Mouse (Mus musculus) mouse trophoblast stem cell (cell line): ENCODE measurements around the gene Klk8.

Experiments
- in situ Hi-C, 2 experiments: fragments of 300-500 bp; cut with MseI, MboI; formaldehyde crosslinking; loops; 2 replicates in 1 of 2; 3 replicates in 1 of 2; pipeline ENCODE4 v1.15.1; 2025

Klk8 gene

GRCm38 (mm10) chr7:43789295-43789694 lies 8.1 kb upstream of the Klk8 start:
- in situ Hi-C loops = loop anchor here in 1 of 2 experiments (10.0 kb wide), 2 partner anchors 104 to 106 kb away; no protein-coding TSS in a partner anchor

DNA sequence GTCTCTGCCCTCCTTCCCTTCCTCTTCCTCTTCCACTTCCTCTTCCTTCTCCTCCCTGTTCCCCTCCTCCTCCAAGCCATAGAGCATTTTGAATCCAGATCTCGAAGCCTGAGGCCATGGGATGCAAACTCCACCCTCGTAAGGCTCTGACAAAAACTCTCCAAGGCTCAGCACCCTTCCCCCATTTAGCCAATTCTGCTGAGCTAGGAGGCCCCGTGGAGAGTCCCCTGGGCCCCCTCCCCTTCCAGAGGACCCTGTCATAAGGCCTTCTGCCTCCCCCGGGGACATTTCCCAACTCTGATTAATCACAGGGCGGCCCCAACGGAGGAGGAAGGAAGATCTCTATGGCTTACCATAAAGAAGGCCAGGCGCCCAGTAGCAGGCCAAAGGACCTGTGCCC lies 5.8 kb upstream of the Klk8 start, which contains the start of gene Klk9:
Gene Klk9, plus strand, starts transcription at position 301 of the 400 bp plus-strand sequence.
- in situ Hi-C loops = no loop called here

DNA sequence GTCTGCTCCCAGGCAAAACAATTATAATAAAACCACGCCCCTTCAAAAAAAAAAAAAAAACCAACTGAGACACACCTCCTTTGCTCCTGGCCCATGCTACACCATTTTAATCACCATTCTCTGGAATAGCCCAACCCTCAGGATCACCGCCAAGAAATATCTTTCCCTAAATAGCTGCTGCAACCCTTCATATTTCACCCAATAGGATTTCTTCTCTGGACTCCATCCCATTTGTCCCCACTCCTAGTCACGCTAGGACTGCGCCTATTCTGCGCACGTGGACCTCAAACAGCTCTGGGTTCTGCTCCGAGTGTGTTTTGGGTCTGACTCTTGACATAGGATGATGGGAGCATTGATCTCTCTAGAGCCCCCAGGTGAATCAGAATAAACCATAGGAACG lies 1.0 kb upstream of the Klk8 start:
- in situ Hi-C loops = no loop called here

DNA sequence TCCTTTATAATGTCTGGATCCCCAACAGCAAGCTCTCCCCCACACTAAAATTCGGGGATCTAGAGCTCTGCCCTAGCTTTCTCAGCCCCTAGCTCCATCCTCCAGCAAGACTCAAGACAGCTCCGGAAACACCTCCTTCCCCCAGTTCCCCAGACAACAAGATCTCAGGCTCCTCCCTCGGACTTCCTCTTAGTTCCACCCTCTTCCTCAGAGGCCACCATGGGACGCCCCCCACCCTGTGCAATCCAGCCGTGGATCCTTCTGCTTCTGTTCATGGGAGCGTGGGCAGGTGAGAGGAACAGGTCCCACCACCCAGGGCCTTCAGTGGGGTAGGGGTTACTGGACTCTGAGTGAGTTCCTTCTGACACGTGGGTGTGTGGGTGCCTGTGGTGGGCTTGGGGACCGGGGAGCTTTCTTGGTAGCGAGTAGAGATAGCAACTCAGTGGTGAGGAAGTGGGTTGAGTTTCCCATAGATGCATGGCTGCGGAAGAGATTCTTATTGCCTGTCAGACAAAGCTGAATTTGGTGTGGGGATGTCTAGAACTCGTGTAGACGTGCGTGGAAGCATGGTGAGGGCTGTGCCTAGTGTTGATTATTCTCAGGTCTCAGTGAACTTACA lies 576 bp downstream of the Klk8 start:
- in situ Hi-C loops = no loop called here

DNA sequence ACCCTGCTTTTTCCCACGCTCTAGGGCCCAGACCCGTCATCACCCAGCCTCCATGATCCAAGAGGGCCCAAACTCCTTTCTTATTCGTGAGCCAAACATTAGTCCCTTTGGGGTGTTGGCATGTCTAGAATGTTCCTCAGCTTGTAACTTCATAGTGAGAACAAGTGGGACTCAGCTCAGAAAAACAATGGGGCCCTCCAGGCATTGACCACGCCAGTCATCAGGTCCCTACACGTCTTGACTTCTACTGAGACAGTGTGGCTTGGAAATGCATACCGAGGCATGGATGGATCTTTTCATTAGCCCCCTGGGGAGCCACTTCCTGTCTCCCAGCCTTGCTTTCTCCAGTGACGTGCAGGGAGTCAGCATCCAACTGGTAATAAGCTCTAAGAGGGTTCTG lies 2.5 kb downstream of the Klk8 start:
- in situ Hi-C loops = no loop called here

DNA sequence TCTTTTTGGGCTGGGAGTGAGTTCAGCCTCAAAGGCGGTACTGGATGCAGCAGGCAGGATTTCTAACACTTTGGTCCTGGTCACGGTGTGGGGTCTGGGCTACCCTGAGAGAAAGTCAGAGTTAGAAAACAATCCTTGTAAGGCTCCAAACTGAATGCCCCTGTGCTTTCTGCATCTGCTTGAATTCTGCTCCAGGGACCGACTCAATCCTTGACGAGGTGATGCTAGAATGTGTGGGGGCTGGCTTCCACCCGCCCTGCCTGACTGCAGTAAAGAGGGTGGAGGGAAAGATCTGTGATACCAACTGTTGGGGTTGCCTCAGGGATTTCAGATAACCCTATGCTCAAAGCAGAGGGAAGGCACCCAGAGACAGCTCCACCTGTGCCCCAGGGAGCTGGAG lies 13.6 kb downstream of the Klk8 start, which contains the start of gene Klk7:
Gene Klk7, plus strand, starts transcription at position 301 of the 400 bp plus-strand sequence.
- in situ Hi-C loops = no loop called here

GRCm38 (mm10) chr7:43815211-43815610 lies 17.8 kb downstream of the Klk8 start:
- in situ Hi-C loops = no loop called here

DNA sequence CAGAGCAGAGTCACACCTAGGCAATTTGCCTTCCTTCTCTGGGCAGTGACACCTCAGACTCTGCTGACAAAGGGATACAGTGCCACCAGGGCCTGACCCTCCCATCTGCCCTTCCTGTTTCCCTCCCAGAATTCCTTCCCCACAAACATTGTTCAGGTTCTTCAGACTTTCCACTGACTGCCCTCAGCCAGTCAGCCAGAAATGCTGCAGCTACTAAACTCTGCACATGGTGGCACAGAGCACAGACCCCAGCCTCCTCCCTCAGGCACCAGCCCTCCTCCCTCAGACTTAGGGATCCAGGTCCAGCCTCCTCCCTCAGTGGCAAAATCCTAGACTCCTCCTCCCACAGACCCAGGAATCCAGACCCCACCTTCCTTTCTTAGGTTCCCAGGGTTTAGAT lies 19.4 kb downstream of the Klk8 start:
- in situ Hi-C loops = no loop called here

DNA sequence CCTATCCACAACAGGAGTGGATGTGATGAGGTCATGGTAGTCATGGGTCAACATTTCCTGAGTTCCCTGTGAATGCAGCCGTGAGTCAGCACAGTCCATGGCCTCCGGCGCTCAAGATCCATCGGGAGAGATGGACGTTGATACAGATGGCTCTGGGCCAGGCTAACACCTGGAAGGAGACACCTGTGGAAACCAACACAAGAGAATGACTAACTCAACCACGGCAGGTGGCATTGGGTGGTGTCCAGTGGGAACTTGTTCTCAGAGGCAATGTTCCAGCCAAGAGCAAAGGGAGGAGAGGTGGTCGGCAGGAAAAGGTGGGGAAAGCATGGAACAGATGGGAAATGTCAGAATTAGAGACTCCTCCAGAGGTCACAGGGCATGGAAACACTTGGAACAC lies 24.2 kb downstream of the Klk8 start:
- in situ Hi-C loops = no loop called here

- in situ Hi-C loops = no loop called here
These were observed 26.8 kb downstream of the Klk8 start, which contains the start of gene Klk6 for GRCm38 (mm10) chr7:43824199-43824598. Klk6 (plus strand) TSS chr7:43824499.

- in situ Hi-C loops = no loop called here
These were observed 28.7 kb downstream of the Klk8 start for GRCm38 (mm10) chr7:43826056-43826455.

DNA sequence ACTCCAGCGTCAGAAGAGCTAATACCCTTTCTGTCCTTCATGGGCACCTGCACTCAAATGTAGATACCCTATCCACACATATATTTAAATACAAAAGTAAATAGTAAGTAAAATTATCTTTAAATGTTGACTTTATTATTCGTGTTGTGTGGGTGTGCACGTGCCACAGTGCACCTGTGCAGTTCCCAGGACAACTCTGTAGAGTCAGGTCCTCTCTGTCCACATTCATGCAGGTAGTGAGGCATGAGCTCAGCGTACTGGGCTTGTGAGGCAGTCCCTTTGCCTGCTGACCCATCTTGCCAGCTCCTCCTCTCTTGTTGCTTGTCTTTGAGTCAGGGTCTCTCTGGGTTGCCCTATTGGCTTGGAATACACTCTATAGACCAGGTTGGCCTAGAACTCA lies 30.3 kb downstream of the Klk8 start:
- in situ Hi-C loops = no loop called here

- in situ Hi-C loops = no loop called here
These were observed 31.6 kb downstream of the Klk8 start for GRCm38 (mm10) chr7:43829006-43829405.

DNA sequence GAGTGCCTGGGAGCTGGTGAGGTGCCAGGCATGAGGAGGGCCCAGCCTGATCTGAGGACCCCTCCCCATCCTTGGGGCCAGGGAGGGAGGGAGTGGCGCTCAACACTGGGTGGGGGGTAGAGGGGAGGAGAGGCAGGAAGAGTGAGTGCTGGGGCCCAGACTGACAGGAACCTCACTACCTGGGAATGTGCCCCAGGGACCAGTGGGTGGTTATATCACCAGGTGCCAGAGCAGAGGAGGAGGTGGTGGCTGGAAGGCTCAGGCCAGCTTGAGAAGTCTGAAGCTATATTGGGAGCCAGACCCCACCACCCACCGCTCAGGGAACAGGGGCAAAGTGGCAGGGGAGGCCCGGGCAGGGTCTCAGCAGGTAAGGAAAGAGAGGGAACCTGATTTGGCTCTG lies 44.3 kb downstream of the Klk8 start, which contains the start of gene Klk5:
Gene Klk5, plus strand, starts transcription at position 271 of the 400 bp plus-strand sequence.
- in situ Hi-C loops = no loop called here

- in situ Hi-C loops = no loop called here
These were observed 46.4 kb downstream of the Klk8 start for GRCm38 (mm10) chr7:43843801-43844200.

DNA sequence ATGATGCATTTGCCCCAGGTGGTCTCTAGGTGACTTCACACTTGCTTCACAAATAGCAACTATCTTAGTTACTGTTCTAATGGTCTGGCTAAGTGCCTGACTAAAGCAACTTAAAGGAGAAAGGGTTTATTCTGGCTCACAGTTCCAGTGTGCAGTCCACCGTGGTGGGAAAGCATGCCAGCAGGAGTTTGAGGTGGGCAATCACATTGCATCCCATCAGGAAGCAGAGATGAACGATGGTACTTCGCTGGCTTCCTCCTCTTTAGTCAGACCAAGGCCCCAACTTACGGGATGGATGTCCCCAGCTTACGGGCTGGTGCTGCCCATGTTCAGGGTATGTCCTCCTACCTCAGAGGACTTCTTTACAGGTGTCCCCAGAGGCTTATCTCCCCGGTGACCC lies 54.2 kb downstream of the Klk8 start:
- in situ Hi-C loops = no loop called here
